Mouse (Mus musculus) forebrain, embryonic 13.5 days (tissue): Measurements from ENCODE around the gene Rreb1. TPM values are rescaled to one million over a fixed set of nuclear protein-coding genes. Genes with fewer than 3 reads are reported as not detected.

Experiments used
- ATAC-seq: fragments of 200-750 bp; cut with Nextera tagmentation; 2 replicates; pipeline ENCODE4 v1.8.0; 2017
- H3K27ac ChIP-seq: fragments of 300-500 bp; sonication (generic); 2 replicates; pipeline ENCODE4 v1.5.1; 2015; ENCODE audit warnings: inconsistent platforms, mild to moderate bottlenecking, moderate library complexity
- H3K27me3 ChIP-seq: fragments of 300-500 bp; sonication (generic); 2 replicates; pipeline ENCODE4 v1.6.1; 2015; ENCODE audit warnings: mild to moderate bottlenecking, inconsistent platforms
- H3K36me3 ChIP-seq: fragments of 300-500 bp; sonication (generic); 2 replicates; pipeline ENCODE4 v1.6.1; 2015; ENCODE audit warnings: mild to moderate bottlenecking, inconsistent platforms; ENCODE audit not compliant: poor library complexity, severe bottlenecking
- H3K4me1 ChIP-seq: fragments of 300-500 bp; sonication (generic); 2 replicates; pipeline ENCODE4 v1.6.1; 2015; ENCODE audit warnings: inconsistent platforms
- H3K4me2 ChIP-seq: fragments of 300-500 bp; sonication (generic); 2 replicates; pipeline ENCODE4 v1.6.1; 2015; ENCODE audit warnings: inconsistent platforms, mild to moderate bottlenecking, moderate library complexity
- H3K4me3 ChIP-seq: fragments of 300-500 bp; sonication (generic); 2 replicates; pipeline ENCODE4 v1.5.1; 2015; ENCODE audit warnings: mild to moderate bottlenecking, inconsistent platforms
- H3K9ac ChIP-seq: fragments of 300-500 bp; sonication (generic); 2 replicates; pipeline ENCODE4 v1.6.1; 2015; ENCODE audit warnings: mild to moderate bottlenecking, inconsistent platforms
- H3K9me3 ChIP-seq: fragments of 300-500 bp; sonication (generic); replicated peaks from 2 replicates; pipeline ENCODE4 v1.6.1; 2016; ENCODE audit warnings: inconsistent platforms
- WGBS: fragments of 180-500 bp; shearing (Covaris S2); methylation state at CpG from one replicate; pipeline ENCODE4 v1.1.7; 2015; 5-methylcytosine and 5-hydroxymethylcytosine counted together
- polyA plus RNA-seq: library from polyadenylated mRNA; unstranded; fragments of >200 nt; fragmentation: Nextera tagmentation; extraction: Ambion mirVana; gene quantifications from 2 replicates; pipeline ENCODE4 v1.2.1, GENCODE M21; 2015

Gene Rreb1
- polyA plus RNA-seq: 1.6 and 1.7 TPM in 2 replicates

GRCm38 (mm10) chr13:37778147-37778593 is at the start of gene Rreb1:
Gene Rreb1 (plus strand): TSS chr13:37778400.
- peak within 1 kb of the TSS; percentile 63 for H3K9ac ChIP-seq

GRCm38 (mm10) chr13:37728551-37728950 is 49.6 kb upstream of the Rreb1 start:
- Histone ChIP-seq H3K9me3 (no peaks in the 10 kb centered on the region), H3K27ac (no peak overlapping the region), H3K4me2 (no peak overlapping the region), H3K9ac (no peak overlapping the region), H3K27me3 (no peaks in the 10 kb centered on the region), H3K4me3 (no peak overlapping the region), H3K4me1 (no peaks in the 10 kb centered on the region), H3K36me3 (no peaks in the 10 kb centered on the region)
- WGBS: 80% methylated on average over 7 of the region's 7 CpGs
- no peak for ATAC-seq

More at GRCm38 (mm10) chr13:37778147-37778593, at the start of gene Rreb1:
- no peaks in the 10 kb centered on the region for H3K9me3 ChIP-seq
- no peak within 1 kb of the TSS for H3K27ac ChIP-seq
- H3K36me3 ChIP-seq: no peaks in the 10 kb centered on the region
- peaks cover 55% of the 10 kb centered on the region for H3K27me3 ChIP-seq
- H3K4me3 ChIP-seq: peak within 1 kb of the TSS; percentile 50
- peak; percentile 73 for ATAC-seq
- H3K4me2 ChIP-seq: peak within 1 kb of the TSS; percentile 100
- H3K4me1 ChIP-seq: peaks cover 18% of the 10 kb centered on the region
- WGBS: under 1% methylated on average over 36 of the region's 37 CpGs

GRCm38 (mm10) chr13:37731914-37732693 is 46.1 kb upstream of the Rreb1 start:
- H3K36me3 ChIP-seq: no peaks in the 10 kb centered on the region
- H3K4me2 ChIP-seq: no peak overlapping the region
- H3K27ac ChIP-seq: no peak overlapping the region
- no peak overlapping the region for H3K9ac ChIP-seq
- no peak for ATAC-seq
- H3K4me3 ChIP-seq: no peak overlapping the region
- 93% methylated on average over 12 of the region's 12 CpGs for WGBS
- H3K27me3 ChIP-seq: no peaks in the 10 kb centered on the region
- no peaks in the 10 kb centered on the region for H3K9me3 ChIP-seq
- H3K4me1 ChIP-seq: no peaks in the 10 kb centered on the region

GRCm38 (mm10) chr13:37734501-37734900 is 43.7 kb upstream of the Rreb1 start:
- Histone ChIP-seq H3K36me3 (no peaks in the 10 kb centered on the region), H3K4me2 (no peak overlapping the region), H3K27me3 (no peaks in the 10 kb centered on the region), H3K4me1 (no peaks in the 10 kb centered on the region), H3K9ac (no peak overlapping the region), H3K4me3 (no peak overlapping the region), H3K27ac (no peak overlapping the region), H3K9me3 (no peaks in the 10 kb centered on the region)
- 90% methylated on average over 11 of the region's 11 CpGs for WGBS
- no peak for ATAC-seq

GRCm38 (mm10) chr13:37740111-37740510 is 38.1 kb upstream of the Rreb1 start:
- WGBS: 91% methylated on average over 5 of the region's 5 CpGs
- H3K27ac ChIP-seq: no peak overlapping the region
- no peaks in the 10 kb centered on the region for H3K4me1 ChIP-seq
- no peak overlapping the region for H3K4me2 ChIP-seq
- no peak for ATAC-seq
- H3K9me3 ChIP-seq: no peaks in the 10 kb centered on the region
- H3K9ac ChIP-seq: no peak overlapping the region
- H3K27me3 ChIP-seq: no peaks in the 10 kb centered on the region
- H3K36me3 ChIP-seq: no peaks in the 10 kb centered on the region
- H3K4me3 ChIP-seq: no peak overlapping the region

- Histone ChIP-seq H3K4me2 (no peak overlapping the region), H3K27ac (no peak overlapping the region), H3K4me1 (no peaks in the 10 kb centered on the region), H3K4me3 (no peak overlapping the region), H3K9ac (no peak overlapping the region), H3K27me3 (no peaks in the 10 kb centered on the region), H3K36me3 (no peaks in the 10 kb centered on the region), H3K9me3 (no peaks in the 10 kb centered on the region)
- 78% methylated on average over 5 of the region's 5 CpGs for WGBS
- ATAC-seq: no peak
Observed at GRCm38 (mm10) chr13:37740752-37741151, 37.4 kb upstream of the Rreb1 start.

- Histone ChIP-seq H3K27ac (no peak overlapping the region), H3K27me3 (no peaks in the 10 kb centered on the region), H3K4me1 (no peaks in the 10 kb centered on the region), H3K9me3 (no peaks in the 10 kb centered on the region), H3K4me2 (no peak overlapping the region), H3K9ac (no peak overlapping the region), H3K4me3 (no peak overlapping the region), H3K36me3 (no peaks in the 10 kb centered on the region)
- 87% methylated on average over 4 of the region's 4 CpGs for WGBS
- ATAC-seq: no peak
Observed at GRCm38 (mm10) chr13:37742248-37742647, 36.0 kb upstream of the Rreb1 start.

GRCm38 (mm10) chr13:37747504-37747903 is 30.7 kb upstream of the Rreb1 start:
- H3K4me2 ChIP-seq: no peak overlapping the region
- H3K9ac ChIP-seq: no peak overlapping the region
- peaks cover 9% of the 10 kb centered on the region for H3K4me1 ChIP-seq
- no peaks in the 10 kb centered on the region for H3K36me3 ChIP-seq
- H3K27me3 ChIP-seq: peaks cover 7% of the 10 kb centered on the region; the same call in 1 of the 2 replicates
- H3K27ac ChIP-seq: no peak overlapping the region
- H3K4me3 ChIP-seq: no peak overlapping the region
- H3K9me3 ChIP-seq: no peaks in the 10 kb centered on the region
- 69% methylated on average over 7 of the region's 7 CpGs for WGBS
- ATAC-seq: no peak

- Histone ChIP-seq H3K9ac (no peak overlapping the region), H3K27ac (no peak overlapping the region), H3K4me1 (peaks cover 9% of the 10 kb centered on the region), H3K36me3 (no peaks in the 10 kb centered on the region), H3K27me3 (peaks cover 11% of the 10 kb centered on the region; the same call in 1 of the 2 replicates), H3K4me2 (no peak overlapping the region), H3K4me3 (no peak overlapping the region), H3K9me3 (no peaks in the 10 kb centered on the region)
- peak; percentile 48; the same call in 1 of the 2 replicates for ATAC-seq
- 3% methylated on average over 3 of the region's 3 CpGs for WGBS
Observed at GRCm38 (mm10) chr13:37749485-37749884, 28.7 kb upstream of the Rreb1 start.

- Histone ChIP-seq H3K4me3 (no peak overlapping the region), H3K9me3 (no peaks in the 10 kb centered on the region), H3K4me2 (no peak overlapping the region), H3K4me1 (peaks cover 9% of the 10 kb centered on the region), H3K27me3 (peaks cover 21% of the 10 kb centered on the region), H3K36me3 (no peaks in the 10 kb centered on the region), H3K9ac (no peak overlapping the region), H3K27ac (no peak overlapping the region)
- WGBS: 54% methylated on average over 9 of the region's 9 CpGs
- no peak for ATAC-seq
Observed at GRCm38 (mm10) chr13:37751154-37751950, 26.8 kb upstream of the Rreb1 start.

- Histone ChIP-seq H3K9me3 (no peaks in the 10 kb centered on the region), H3K4me1 (peaks cover 10% of the 10 kb centered on the region), H3K4me2 (no peak overlapping the region), H3K27ac (no peak overlapping the region), H3K4me3 (no peak overlapping the region), H3K9ac (no peak overlapping the region), H3K27me3 (peaks cover 89% of the 10 kb centered on the region), H3K36me3 (no peaks in the 10 kb centered on the region)
- no peak for ATAC-seq
- 82% methylated on average over 10 of the region's 10 CpGs for WGBS
Observed at GRCm38 (mm10) chr13:37759341-37760012, 18.7 kb upstream of the Rreb1 start.

- H3K27ac ChIP-seq: no peak overlapping the region
- H3K9ac ChIP-seq: no peak overlapping the region
- no peaks in the 10 kb centered on the region for H3K9me3 ChIP-seq
- 19% methylated on average over 3 of the region's 3 CpGs for WGBS
- peaks cover 93% of the 10 kb centered on the region for H3K27me3 ChIP-seq
- H3K4me3 ChIP-seq: no peak overlapping the region
- no peak overlapping the region for H3K4me2 ChIP-seq
- ATAC-seq: no peak
- no peaks in the 10 kb centered on the region for H3K36me3 ChIP-seq
- H3K4me1 ChIP-seq: peaks cover 10% of the 10 kb centered on the region
Observed at GRCm38 (mm10) chr13:37760013-37760342, 18.2 kb upstream of the Rreb1 start.
